21 mouse cellular contexts compared by ENCODE assay signal in genomic region chr7:97591336-97591735, GRCm38 (mm10). TPM values are rescaled to one million over a fixed set of nuclear protein-coding genes. Genes with fewer than 3 reads are reported as not detected.
A peak's percentile ranks its signal among the peaks of the same experiment; 100 is the strongest.
DNase-seq lines count a peak whose midpoint lies in the region; ATAC-seq and TF ChIP-seq lines count a peak whose summit lies in the region.
"Had no signal": no experiment of that assay in that cellular context is flagged by ENCODE, and none has a peak within 500 bp of the region (broad histone marks: within the 10 kb centered on the region; RNA-seq: fewer than 3 reads in every experiment).

No protein-coding gene starts in this region.

- WGBS in heart, embryonic 10.5 days: 61% methylated on average over 6 of the region's 6 CpGs
- 83% methylated on average over 6 of the region's 6 CpGs for WGBS in midbrain, embryonic 10.5 days
- 86% methylated on average over 6 of the region's 6 CpGs for WGBS in midbrain, embryonic 14.5 days
- 71% methylated on average over 6 of the region's 6 CpGs for WGBS in intestine, embryonic 14.5 days
- 49% methylated on average over 6 of the region's 6 CpGs for WGBS in liver, embryonic 14.5 days (ENCODE audit: insufficient replicate concordance)

- 0 out of 2 replicates have a peak overlapping the region, but pooled peaks have one; percentile 8 for H3K27ac ChIP-seq in heart, embryonic 10.5 days
- 0 out of 2 replicates have a peak overlapping the region, but pooled peaks have one; percentile 13 for H3K27ac ChIP-seq in midbrain, embryonic 10.5 days (replicated peaks)
- H3K27ac ChIP-seq in midbrain, embryonic 14.5 days (replicated peaks; ENCODE audit: low read depth, low read length): no peak overlapping the region
- H3K27ac ChIP-seq in intestine, embryonic 14.5 days (ENCODE audit: low read depth): no peak overlapping the region
- H3K27ac ChIP-seq in liver, embryonic 14.5 days: no peak overlapping the region
- H3K27ac ChIP-seq: forebrain, embryonic 10.5 days; limb, embryonic 15.5 days; midbrain, embryonic 15.5 days; neural tube, embryonic 15.5 days had no signal

- peaks cover 44% of the 10 kb centered on the region for H3K4me1 ChIP-seq in heart, embryonic 10.5 days
- H3K4me1 ChIP-seq in midbrain, embryonic 10.5 days: peaks cover 21% of the 10 kb centered on the region; the same call in 1 of the 2 replicates
- peaks cover 4% of the 10 kb centered on the region; the same call in 1 of the 2 replicates for H3K4me1 ChIP-seq in midbrain, embryonic 14.5 days (ENCODE audit: control insufficient read depth, insufficient read depth, low read length)
- H3K4me1 ChIP-seq in intestine, embryonic 14.5 days (replicated peaks; ENCODE audit: control insufficient read depth, insufficient read depth, low read length): peaks cover 21% of the 10 kb centered on the region
- peaks cover 19 to 22% of the 10 kb centered on the region in 2 experiments for H3K4me1 ChIP-seq in liver, embryonic 14.5 days (replicated peaks; ENCODE audit: control insufficient read depth in 2 of 2, insufficient read depth in 2 of 2, low read length in 1 of 2)

- TF ChIP-seq EP300 in liver, embryonic 14.5 days (IDR thresholded peaks at IDR 0.05; ENCODE audit: low read depth): no peak

- ATAC-seq in midbrain, embryonic 14.5 days (ENCODE audit: low FRiP score, low TSS enrichment): no peak
- peak; percentile 32; the same call in 1 of the 2 replicates for ATAC-seq in intestine, embryonic 14.5 days (replicated peaks; ENCODE audit: low FRiP score, low TSS enrichment, low read depth)
- 0 out of 2 replicates have a peak, but pooled peaks have one; percentile 24 for ATAC-seq in liver, embryonic 14.5 days (ENCODE audit: insufficient read depth)
- ATAC-seq: CD4-positive, CD25-positive, alpha-beta regulatory T cell, adult 4 months; midbrain, embryonic 15.5 days had no signal

- DNase-seq in heart, embryonic 10.5 days (ENCODE audit: low spot score): no peak
- DNase-seq in heart, postnatal 25 days (ENCODE audit: low spot score): no peak
- no peak for DNase-seq in midbrain, embryonic 10.5 days (ENCODE audit: low spot score)
- no peak for DNase-seq in midbrain, embryonic 14.5 days
- peak; percentile 50 for DNase-seq in intestine, embryonic 14.5 days (ENCODE audit: low spot score)
- no peak for DNase-seq in liver, embryonic 14.5 days (ENCODE audit: low read depth in 3 of 3, low spot score in 3 of 3)
- DNase-seq in layer of hippocampus, postnatal 10 days (ENCODE audit: low spot score in 2 of 2): no peak
- no peak for DNase-seq in ovary, postnatal 36 days (ENCODE audit: low spot score)
- DNase-seq: adrenal gland, postnatal 14 days; cerebellum, adult 11 months; cerebellum, postnatal 25 days; embryo, embryonic 11 days; heart, postnatal 14 days; right cerebral cortex, postnatal 4 days; thymus, postnatal 14 days had no signal

- no peaks in the 10 kb centered on the region for H3K9me3 ChIP-seq in heart, embryonic 10.5 days
- no peaks in the 10 kb centered on the region; the same call in 1 of the 2 replicates for H3K9me3 ChIP-seq in midbrain, embryonic 10.5 days (replicated peaks)
- H3K9me3 ChIP-seq in midbrain, embryonic 14.5 days (ENCODE audit: control insufficient read depth, low read length): no peaks in the 10 kb centered on the region
- no peaks in the 10 kb centered on the region for H3K9me3 ChIP-seq in intestine, embryonic 14.5 days (ENCODE audit: control insufficient read depth, low read length)
- H3K9me3 ChIP-seq in liver, embryonic 14.5 days (ENCODE audit: control insufficient read depth, low read length): no peaks in the 10 kb centered on the region
- H3K9me3 ChIP-seq: heart, embryonic 12.5 days; limb, embryonic 15.5 days; midbrain, embryonic 15.5 days; neural tube, embryonic 15.5 days had no signal

- no peak for TF ChIP-seq CTCF in liver, embryonic 14.5 days (IDR thresholded peaks at IDR 0.05; ENCODE audit: low read depth)

- intact Hi-C loops in heart, postnatal 25 days (cut with DNase I): no loop called here

- no peaks in the 10 kb centered on the region for H3K27me3 ChIP-seq in heart, embryonic 10.5 days (ENCODE audit: insufficient read depth, poor library complexity, severe bottlenecking)
- H3K27me3 ChIP-seq in midbrain, embryonic 10.5 days (ENCODE audit: low read depth, poor library complexity, severe bottlenecking): no peaks in the 10 kb centered on the region
- no peaks in the 10 kb centered on the region for H3K27me3 ChIP-seq in midbrain, embryonic 14.5 days (ENCODE audit: control insufficient read depth, insufficient read depth, low read length)
- no peaks in the 10 kb centered on the region for H3K27me3 ChIP-seq in intestine, embryonic 14.5 days (replicated peaks; ENCODE audit: control insufficient read depth, insufficient read depth, low read length)
- H3K27me3 ChIP-seq in liver, embryonic 14.5 days (ENCODE audit: control insufficient read depth, insufficient read depth, low read length): no peaks in the 10 kb centered on the region
- H3K27me3 ChIP-seq: heart, embryonic 12.5 days; limb, embryonic 15.5 days; midbrain, embryonic 15.5 days; neural tube, embryonic 15.5 days had no signal

- H3K4me3 ChIP-seq in heart, embryonic 10.5 days: no peak overlapping the region
- no peak overlapping the region for H3K4me3 ChIP-seq in midbrain, embryonic 10.5 days
- H3K4me3 ChIP-seq in midbrain, embryonic 14.5 days (replicated peaks; ENCODE audit: low read depth, low read length): no peak overlapping the region
- H3K4me3 ChIP-seq in intestine, embryonic 14.5 days (ENCODE audit: low read depth, low read length): no peak overlapping the region
- no peak overlapping the region for H3K4me3 ChIP-seq in liver, embryonic 14.5 days (ENCODE audit: insufficient read depth in 1 of 2, low read depth in 2 of 2, low read length in 2 of 2)
- H3K4me3 ChIP-seq: forebrain, embryonic 10.5 days; heart, embryonic 12.5 days; limb, embryonic 15.5 days; midbrain, embryonic 15.5 days; neural tube, embryonic 15.5 days had no signal

- peaks cover 12% of the 10 kb centered on the region; the same call in 1 of the 2 replicates for H3K36me3 ChIP-seq in heart, embryonic 10.5 days
- H3K36me3 ChIP-seq in midbrain, embryonic 10.5 days: peaks cover 37% of the 10 kb centered on the region
- H3K36me3 ChIP-seq in midbrain, embryonic 14.5 days (ENCODE audit: control insufficient read depth, insufficient read depth, low read length): no peaks in the 10 kb centered on the region
- no peaks in the 10 kb centered on the region for H3K36me3 ChIP-seq in intestine, embryonic 14.5 days (ENCODE audit: control insufficient read depth, insufficient read depth, low read length)
- H3K36me3 ChIP-seq in liver, embryonic 14.5 days (replicated peaks; ENCODE audit: control insufficient read depth, insufficient read depth, low read depth): no peaks in the 10 kb centered on the region
- H3K36me3 ChIP-seq: heart, embryonic 12.5 days; limb, embryonic 15.5 days; midbrain, embryonic 15.5 days; neural tube, embryonic 15.5 days had no signal

- no peak overlapping the region for H3K9ac ChIP-seq in midbrain, embryonic 14.5 days (replicated peaks; ENCODE audit: low read length)
- no peak overlapping the region for H3K9ac ChIP-seq in intestine, embryonic 14.5 days (ENCODE audit: low read length)
- no peak overlapping the region for H3K9ac ChIP-seq in liver, embryonic 14.5 days (replicated peaks)
- H3K9ac ChIP-seq: heart, embryonic 12.5 days; limb, embryonic 15.5 days; midbrain, embryonic 15.5 days; neural tube, embryonic 15.5 days had no signal

- H3K4me2 ChIP-seq in midbrain, embryonic 14.5 days (ENCODE audit: low read length): no peak overlapping the region
- H3K4me2 ChIP-seq in intestine, embryonic 14.5 days (ENCODE audit: low read length): no peak overlapping the region
- no peak overlapping the region for H3K4me2 ChIP-seq in liver, embryonic 14.5 days (ENCODE audit: low read depth)
- H3K4me2 ChIP-seq: heart, embryonic 12.5 days; limb, embryonic 15.5 days; midbrain, embryonic 15.5 days; neural tube, embryonic 15.5 days had no signal

RNA-seq across cellular contexts. Expression of gene Rsf1, which starts 11.6 kb away (rescaled TPM):
- 15.8 and 17.7 TPM in 2 replicates for polyA plus RNA-seq in heart, embryonic 10.5 days (2016; fragmentation: Nextera tagmentation; extraction: Ambion mirVana)
- 10 to 100 TPM; 15.0 to 17.4 TPM for total RNA-seq in heart, postnatal 25 days (2021)
- polyA plus RNA-seq in midbrain, embryonic 10.5 days (2016; fragmentation: Nextera tagmentation; extraction: Ambion mirVana): 21.3 and 23.6 TPM in 2 replicates
- 28.1 and 35.1 TPM in 2 replicates for polyA plus RNA-seq in midbrain, embryonic 14.5 days (2014; fragmentation: Nextera tagmentation; extraction: Ambion mirVana)
- polyA plus RNA-seq in intestine, embryonic 14.5 days (2014; fragmentation: Nextera tagmentation; extraction: Ambion mirVana): 20.3 and 20.9 TPM in 2 replicates
- 1.4 and 2.8 TPM in 2 replicates for polyA plus RNA-seq in liver, embryonic 14.5 days (2012; rRNA removed)
- 4.9 and 5.0 TPM in 2 replicates for polyA plus RNA-seq in liver, embryonic 14.5 days (2014; fragmentation: Nextera tagmentation; extraction: Ambion mirVana)
- total RNA-seq in layer of hippocampus, postnatal 10 days (2021): 10 to 100 TPM; 42.3 to 45.4 TPM

RNA-seq across cellular contexts. Expression of gene Aamdc, which starts 12.0 kb away (rescaled TPM):
- 30.6 and 32.9 TPM in 2 replicates for polyA plus RNA-seq in heart, embryonic 10.5 days (2016; fragmentation: Nextera tagmentation; extraction: Ambion mirVana)
- total RNA-seq in heart, postnatal 25 days (2021): 10 to 100 TPM; 60.7 to 61.9 TPM
- polyA plus RNA-seq in midbrain, embryonic 10.5 days (2016; fragmentation: Nextera tagmentation; extraction: Ambion mirVana): 36.7 and 38.0 TPM in 2 replicates
- polyA plus RNA-seq in midbrain, embryonic 14.5 days (2014; fragmentation: Nextera tagmentation; extraction: Ambion mirVana): 42.2 and 55.6 TPM in 2 replicates
- polyA plus RNA-seq in intestine, embryonic 14.5 days (2014; fragmentation: Nextera tagmentation; extraction: Ambion mirVana): 48.8 and 54.0 TPM in 2 replicates
- polyA plus RNA-seq in liver, embryonic 14.5 days (2012; rRNA removed): 7.7 and 9.9 TPM in 2 replicates
- polyA plus RNA-seq in liver, embryonic 14.5 days (2014; fragmentation: Nextera tagmentation; extraction: Ambion mirVana): 16.0 and 16.4 TPM in 2 replicates
- total RNA-seq in layer of hippocampus, postnatal 10 days (2021): 10 to 100 TPM; 40.2 to 42.0 TPM

Comparison
In these comparisons a context has a peak if more than half of its experiments do, and no peak if none do; other contexts are left out.
1. H3K27ac ChIP-seq: peak in heart, embryonic 10.5 days (single experiment) and midbrain, embryonic 10.5 days (single experiment); none in midbrain, embryonic 14.5 days (single experiment), intestine, embryonic 14.5 days (single experiment) and liver, embryonic 14.5 days (single experiment).